Mouse (Mus musculus): ENCODE results near the gene Ttyh3.

GRCm38 (mm10) chr5:140654096-140654845 lies 5.4 kb upstream of the Ttyh3 start:
- no peak for TF ChIP-seq MYOG (IDR thresholded peaks at IDR 0.05; ENCODE audit: control insufficient read depth, extremely low read depth, insufficient read length)
- TF ChIP-seq CTCF (IDR thresholded peaks at IDR 0.05; ENCODE audit: control insufficient read depth, insufficient read depth, insufficient read length) = no peak
- TF ChIP-seq MAX (IDR thresholded peaks at IDR 0.05) = no peak
